Mouse (Mus musculus): ENCODE data around the gene Arid3c. TPM values are rescaled to one million over a fixed set of nuclear protein-coding genes. Genes with fewer than 3 reads are reported as not detected.
"Not testable (repeated sequence)": the region's sequence is repeated elsewhere in the genome, so short reads cannot be mapped to it uniquely, and the experiment has no call there.

Arid3c gene
- polyA plus RNA-seq, 1 experiment from 2014 or later = not detected

DNA sequence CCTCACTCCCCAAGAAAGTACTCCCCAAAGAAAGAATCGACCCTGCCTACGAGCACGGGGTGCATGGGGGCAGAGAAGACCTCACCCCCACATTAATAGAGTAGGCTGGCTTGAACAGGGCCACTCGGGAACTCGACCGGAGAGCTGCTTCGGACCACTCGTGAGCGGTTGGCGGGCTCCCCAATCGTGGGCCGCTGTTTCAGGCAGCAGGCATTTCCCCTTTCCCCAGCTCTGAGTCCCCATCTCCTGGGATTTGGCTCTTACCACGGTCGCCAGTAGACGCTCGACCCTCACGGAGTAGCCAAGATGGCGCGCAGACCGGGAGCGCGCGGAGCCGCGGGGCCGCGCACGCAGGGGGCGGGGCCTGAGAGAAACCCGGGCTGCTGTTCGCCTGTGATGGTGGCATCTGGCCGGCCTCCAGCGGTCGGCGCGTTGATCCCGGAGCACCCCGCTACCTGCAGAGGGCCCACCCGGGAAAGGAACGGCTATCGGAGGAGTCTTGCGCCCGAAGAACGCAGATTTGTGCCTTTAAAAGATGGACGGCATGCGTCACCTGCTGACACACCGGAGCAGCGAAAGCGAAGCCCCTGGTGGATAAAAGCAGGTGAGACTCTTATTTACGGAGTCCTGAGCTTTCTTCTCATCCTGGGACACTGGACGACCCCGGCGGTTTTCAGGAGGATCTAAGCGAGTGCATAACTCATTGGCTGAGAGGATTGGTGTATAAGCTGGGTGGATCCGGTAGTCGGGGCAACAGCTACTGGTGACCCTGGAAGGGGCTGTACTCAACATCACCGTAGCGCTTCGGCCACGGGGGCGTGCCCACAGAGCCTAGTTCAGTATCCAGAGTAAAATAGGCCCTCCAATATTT, 17.5 kb downstream of the Arid3c start, which contains the start of gene Rpp25l:
TSS of gene Rpp25l (minus strand) at position 338 of the 871 bp plus-strand sequence.
- under 1% methylated on average over 61 of the region's 61 CpGs for WGBS
- peak within 1 kb of the TSS; percentile 84 for H3K4me2 ChIP-seq
- H3K27me3 ChIP-seq = no peaks in the 10 kb centered on the region
- ATAC-seq (ENCODE audit: insufficient number of reproducible peaks, low FRiP score, low TSS enrichment, low read depth) = no peak
- H3K9ac ChIP-seq = peak within 1 kb of the TSS; percentile 68
- H3K4me3 ChIP-seq = peak within 1 kb of the TSS; percentile 55
- peaks cover 34% of the 10 kb centered on the region for H3K36me3 ChIP-seq
- H3K4me1 ChIP-seq = peaks cover 45% of the 10 kb centered on the region
- peak within 1 kb of the TSS; percentile 61 for H3K27ac ChIP-seq
- no peaks in the 10 kb centered on the region for H3K9me3 ChIP-seq

DNA sequence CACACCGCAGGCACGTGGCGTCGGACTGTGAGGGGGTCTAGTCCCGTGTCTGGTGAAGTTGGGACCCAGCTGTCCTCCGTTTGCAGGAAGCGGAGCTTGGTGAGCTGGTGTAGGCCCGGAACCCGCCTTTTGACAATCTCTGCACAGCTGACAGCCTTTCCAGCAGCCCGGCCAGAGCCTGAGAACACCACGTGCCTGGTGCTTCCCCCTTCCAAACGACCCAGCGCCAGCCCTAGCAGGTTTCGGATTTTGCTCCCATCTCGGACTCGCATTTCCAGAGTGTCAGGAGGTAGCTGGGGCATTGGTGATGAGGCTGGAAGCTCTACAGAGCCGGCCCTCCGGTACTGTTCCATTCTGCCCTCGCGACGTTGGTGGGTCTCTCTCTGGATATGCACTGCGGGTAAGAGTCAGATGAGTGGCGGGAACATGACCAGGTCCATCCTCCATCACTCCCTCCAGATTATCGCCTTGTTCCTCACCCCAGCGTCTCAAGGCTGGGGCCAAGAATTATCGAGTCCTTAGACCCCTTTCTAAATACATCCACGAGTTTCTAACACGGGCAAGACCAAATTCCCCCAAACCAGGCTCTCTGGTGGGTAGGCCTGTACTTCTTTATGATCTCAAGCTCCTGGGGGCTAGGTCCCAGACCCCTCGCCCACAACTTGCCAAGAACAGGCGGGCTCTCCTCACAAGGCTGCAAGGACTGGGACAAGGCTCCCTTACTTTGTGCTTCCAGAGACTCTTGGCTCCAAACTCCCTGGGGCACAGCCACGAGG, 18.3 kb downstream of the Arid3c start:
- Histone ChIP-seq H3K27me3 (peaks cover 2% of the 10 kb centered on the region), H3K4me2 (peak overlapping the region; percentile 84), H3K4me3 (peak overlapping the region; percentile 55), H3K36me3 (peaks cover 26% of the 10 kb centered on the region), H3K9me3 (no peaks in the 10 kb centered on the region), H3K4me1 (peaks cover 50% of the 10 kb centered on the region), H3K27ac (peak overlapping the region; percentile 61), H3K9ac (peak overlapping the region; percentile 68)
- WGBS = 35% methylated on average over 31 of the region's 31 CpGs
- no peak for ATAC-seq (ENCODE audit: insufficient number of reproducible peaks, low FRiP score, low TSS enrichment, low read depth)

DNA sequence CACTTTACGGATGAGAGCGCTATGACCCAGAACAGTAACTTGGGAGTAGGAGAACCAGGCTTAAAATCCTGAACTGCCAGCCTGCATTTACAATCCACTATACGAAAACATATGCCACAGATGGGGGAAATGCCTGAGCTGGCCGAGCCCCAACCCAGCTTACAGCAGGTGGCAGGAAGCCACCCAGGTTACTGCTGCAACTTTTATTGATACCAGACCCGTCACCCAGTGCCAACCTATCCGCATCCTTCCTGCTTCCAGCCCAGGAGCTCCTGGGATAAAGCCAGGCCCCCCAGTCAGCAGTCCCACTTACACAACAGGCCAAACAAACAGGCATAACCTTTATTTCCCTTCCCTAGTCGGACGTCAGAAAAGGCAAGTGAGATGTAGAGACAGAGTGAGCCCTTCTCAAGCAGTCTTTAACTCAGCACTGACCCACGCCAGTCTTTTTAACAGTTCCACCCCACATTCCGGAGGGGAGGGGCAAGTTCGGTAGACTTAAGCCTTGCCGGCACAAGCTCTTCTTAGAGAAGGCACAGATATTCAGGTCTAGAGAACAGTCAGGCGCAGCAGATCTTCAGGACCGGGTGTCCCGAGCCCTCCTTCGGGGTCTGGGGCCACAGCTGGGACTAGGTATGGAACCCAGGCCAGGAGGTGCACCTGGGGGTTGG, 19.1 kb downstream of the Arid3c start:
- peaks cover 18% of the 10 kb centered on the region for H3K36me3 ChIP-seq
- peaks cover 51% of the 10 kb centered on the region for H3K4me1 ChIP-seq
- peak overlapping the region; percentile 84 for H3K4me2 ChIP-seq
- no peaks in the 10 kb centered on the region for H3K9me3 ChIP-seq
- H3K27me3 ChIP-seq = peaks cover 10% of the 10 kb centered on the region
- peak overlapping the region; percentile 55 for H3K4me3 ChIP-seq
- H3K27ac ChIP-seq = peak overlapping the region; percentile 11; the same call in 1 of the 2 replicates
- H3K9ac ChIP-seq = peak overlapping the region; percentile 68
- 51% methylated on average over 16 of the region's 16 CpGs for WGBS
- ATAC-seq (ENCODE audit: insufficient number of reproducible peaks, low FRiP score, low TSS enrichment, low read depth) = no peak

DNA sequence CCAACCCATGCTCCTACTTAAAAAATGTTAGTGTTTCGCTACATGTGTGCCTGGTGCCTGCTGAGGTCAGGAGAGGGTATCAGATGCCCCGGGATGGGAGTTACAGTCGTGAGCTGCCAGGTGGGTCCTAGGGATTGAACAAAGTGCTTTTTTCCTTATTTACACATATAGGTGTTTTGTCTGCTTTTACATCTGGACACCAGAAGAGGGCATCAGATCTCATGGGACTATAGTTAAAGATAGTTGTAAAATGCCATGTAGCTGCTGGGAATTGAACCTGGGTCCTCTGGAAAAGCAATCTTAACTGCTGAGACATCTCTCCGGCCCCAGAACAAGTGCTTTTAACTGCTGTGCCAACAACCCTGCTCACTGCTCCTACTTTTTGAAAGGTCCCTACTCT, 20.7 kb downstream of the Arid3c start:
- Histone ChIP-seq H3K27me3 (peaks cover 25% of the 10 kb centered on the region), H3K4me3 (no peak overlapping the region), H3K4me2 (no peak overlapping the region), H3K27ac (no peak overlapping the region), H3K9me3 (no peaks in the 10 kb centered on the region), H3K9ac (no peak overlapping the region), H3K4me1 (peaks cover 54% of the 10 kb centered on the region), H3K36me3 (peaks cover 11% of the 10 kb centered on the region)
- 63% methylated on average over 4 of the region's 4 CpGs for WGBS
- no peak for ATAC-seq (ENCODE audit: insufficient number of reproducible peaks, low FRiP score, low TSS enrichment, low read depth)

DNA sequence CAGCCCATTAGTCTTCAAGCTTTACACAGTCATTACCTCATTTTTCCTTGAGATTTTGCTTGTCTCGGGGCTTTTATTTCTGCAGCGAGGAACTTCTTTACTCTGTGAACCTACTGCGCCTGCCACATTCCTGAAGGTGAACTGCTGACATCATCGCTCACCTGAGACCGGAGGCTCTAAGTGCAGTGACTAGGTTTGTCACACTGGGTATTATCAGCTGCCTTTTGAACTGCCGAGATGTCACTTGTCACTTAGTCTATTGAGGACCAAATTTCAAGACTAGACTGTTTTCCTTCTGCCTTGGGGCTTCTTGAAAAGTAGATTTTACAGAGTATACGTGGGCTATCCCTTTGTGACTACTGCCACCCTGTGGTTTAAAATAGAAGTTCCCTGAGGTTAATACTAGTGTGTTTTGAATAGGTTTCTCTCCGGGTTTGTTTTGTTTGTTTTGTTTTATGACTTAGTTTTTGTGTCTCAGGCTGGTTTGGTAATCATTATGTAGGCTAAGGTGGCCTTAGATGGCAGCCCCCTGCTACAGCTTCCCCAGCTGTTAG, 22.7 kb downstream of the Arid3c start:
- H3K4me2 ChIP-seq = no peak overlapping the region
- H3K4me1 ChIP-seq = peaks cover 51% of the 10 kb centered on the region
- H3K36me3 ChIP-seq = peaks cover 5% of the 10 kb centered on the region; the same call in 1 of the 2 replicates

DNA sequence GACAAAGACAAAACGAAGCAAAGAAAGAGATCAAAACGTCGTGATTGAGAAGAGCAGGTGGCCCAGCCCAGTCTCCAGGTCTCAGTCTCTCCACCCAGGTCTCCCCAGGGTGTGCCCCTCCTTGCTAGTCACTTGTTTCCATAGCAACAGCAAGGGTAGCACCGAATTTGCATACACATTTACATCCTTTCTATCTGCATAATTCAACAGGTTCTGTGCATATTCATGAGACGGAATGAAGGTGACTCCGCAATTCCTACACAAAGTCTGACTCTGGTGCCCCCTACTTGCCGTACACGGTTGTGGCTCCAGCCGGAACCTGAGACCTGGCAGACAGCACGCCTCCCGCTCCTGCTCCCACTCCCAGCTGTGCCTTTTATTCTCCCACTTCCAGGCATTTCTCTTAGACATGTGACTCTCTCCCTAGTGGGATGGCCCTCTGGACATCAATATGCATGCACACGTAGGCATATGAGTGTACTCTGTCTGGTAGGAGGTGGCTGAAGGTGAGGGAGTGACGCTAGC, 23.9 kb downstream of the Arid3c start:
- Histone ChIP-seq H3K4me2 (peak overlapping the region; percentile 33; the same call in 1 of the 2 replicates), H3K27me3 (peaks cover 45% of the 10 kb centered on the region), H3K4me1 (peaks cover 44% of the 10 kb centered on the region), H3K4me3 (no peak overlapping the region), H3K36me3 (peaks cover 5% of the 10 kb centered on the region; the same call in 1 of the 2 replicates), H3K9ac (no peak overlapping the region), H3K9me3 (no peaks in the 10 kb centered on the region), H3K27ac (no peak overlapping the region)
- WGBS = 2% methylated on average over 13 of the region's 13 CpGs
- ATAC-seq (ENCODE audit: insufficient number of reproducible peaks, low FRiP score, low TSS enrichment, low read depth) = 0 out of 2 replicates have a peak, but pooled peaks have one; percentile 52

More for the DNA sequence above, 22.7 kb downstream of the Arid3c start:
- Histone ChIP-seq H3K27ac (no peak overlapping the region), H3K9ac (no peak overlapping the region), H3K9me3 (no peaks in the 10 kb centered on the region), H3K4me3 (no peak overlapping the region), H3K27me3 (peaks cover 42% of the 10 kb centered on the region)
- ATAC-seq (ENCODE audit: insufficient number of reproducible peaks, low FRiP score, low TSS enrichment, low read depth) = no peak
- WGBS = 36% methylated on average over 8 of the region's 8 CpGs

DNA sequence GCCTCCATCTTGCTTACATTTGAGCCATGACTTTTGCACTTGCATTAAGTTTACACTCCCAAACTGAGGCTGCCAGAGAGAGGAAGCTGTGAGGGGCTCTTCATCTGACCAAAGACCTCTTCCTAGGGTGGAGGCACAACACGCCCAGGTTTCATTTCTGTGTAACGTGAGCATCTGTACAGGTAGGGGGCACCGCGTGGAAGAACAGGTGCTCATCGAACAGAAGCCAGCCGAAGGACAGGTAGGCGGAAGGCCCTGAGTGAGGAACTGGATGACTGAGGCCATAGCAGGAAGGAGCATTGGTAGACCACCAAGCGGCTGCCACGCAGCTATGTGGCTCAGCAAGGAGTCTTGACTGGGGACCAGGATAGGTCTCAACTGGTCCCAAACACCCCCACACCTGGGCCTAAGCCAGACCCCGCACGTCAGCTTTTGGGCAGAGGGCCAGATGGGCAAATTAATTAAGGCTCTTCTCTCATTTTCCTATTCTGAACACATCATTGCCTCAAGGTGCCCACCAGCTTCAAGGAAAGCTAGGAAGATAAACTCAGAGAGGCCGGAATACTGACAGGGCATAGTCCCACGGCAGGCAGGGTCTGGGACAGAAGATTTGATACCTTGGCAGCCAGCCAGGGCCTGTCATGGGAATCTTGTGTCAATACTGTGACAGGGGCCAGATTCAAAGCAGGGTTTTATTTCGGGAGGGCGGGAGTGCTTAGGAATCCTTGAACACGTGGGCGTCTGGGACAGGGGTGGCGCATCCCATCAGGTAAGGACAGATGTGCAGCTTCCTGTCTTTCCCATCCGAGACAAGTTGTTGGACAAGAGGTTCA, 24.8 kb downstream of the Arid3c start:
- ATAC-seq (ENCODE audit: insufficient number of reproducible peaks, low FRiP score, low TSS enrichment, low read depth) = no peak
- H3K4me3 ChIP-seq = no peak overlapping the region
- peaks cover 35% of the 10 kb centered on the region for H3K4me1 ChIP-seq
- H3K27ac ChIP-seq = no peak overlapping the region
- peaks cover 45% of the 10 kb centered on the region for H3K27me3 ChIP-seq
- H3K9ac ChIP-seq = no peak overlapping the region
- H3K36me3 ChIP-seq = peaks cover 4% of the 10 kb centered on the region; the same call in 1 of the 2 replicates
- 56% methylated on average over 19 of the region's 19 CpGs for WGBS
- H3K9me3 ChIP-seq = no peaks in the 10 kb centered on the region
- H3K4me2 ChIP-seq = no peak overlapping the region

DNA sequence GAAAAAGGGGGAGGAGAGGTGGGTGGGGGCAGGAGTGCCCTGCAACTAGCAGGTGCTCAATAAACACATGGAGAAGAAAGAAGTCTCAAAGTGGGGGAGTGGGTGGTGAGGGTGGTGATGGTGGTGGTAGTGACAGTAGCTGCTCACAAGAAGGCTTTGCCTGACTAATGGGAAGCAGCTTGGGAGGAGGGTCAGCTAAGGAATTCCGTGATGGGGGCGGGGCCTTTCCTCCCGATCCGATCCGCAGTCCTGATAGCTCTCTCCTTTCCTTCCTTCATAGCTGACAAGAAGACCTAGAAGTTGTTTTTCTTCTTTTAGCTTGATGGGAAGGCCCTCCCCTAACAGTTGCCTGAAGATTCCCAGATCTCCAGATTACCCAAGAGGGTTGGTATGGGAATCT, 26.3 kb downstream of the Arid3c start:
- H3K36me3 ChIP-seq = no peaks in the 10 kb centered on the region
- 0% methylated on average over 5 of the region's 5 CpGs for WGBS
- no peak overlapping the region for H3K4me2 ChIP-seq
- H3K4me1 ChIP-seq = peaks cover 31% of the 10 kb centered on the region
- no peak for ATAC-seq (ENCODE audit: insufficient number of reproducible peaks, low FRiP score, low TSS enrichment, low read depth)
- no peaks in the 10 kb centered on the region for H3K9me3 ChIP-seq
- H3K9ac ChIP-seq = no peak overlapping the region
- H3K27me3 ChIP-seq = peaks cover 45% of the 10 kb centered on the region
- H3K27ac ChIP-seq = no peak overlapping the region
- H3K4me3 ChIP-seq = no peak overlapping the region

DNA sequence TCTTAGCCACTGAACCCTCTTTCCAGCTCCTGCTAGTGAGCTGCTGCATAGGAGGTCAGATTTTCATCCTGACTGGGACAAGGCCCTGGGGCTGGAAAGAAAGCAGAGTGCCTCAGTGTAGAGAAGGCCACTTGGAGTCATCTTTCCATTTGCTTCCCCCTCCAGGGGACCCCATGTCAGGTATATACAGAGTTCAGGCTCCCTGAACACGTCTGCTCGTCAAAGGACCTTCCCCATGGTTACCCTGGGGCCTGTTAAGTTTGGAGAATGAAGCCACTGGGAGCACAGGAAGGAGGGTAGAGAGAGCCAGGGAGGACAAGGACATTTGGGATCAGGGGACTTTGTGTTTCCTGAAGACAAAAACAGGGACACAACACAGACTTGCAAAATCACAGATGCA, 28.7 kb downstream of the Arid3c start:
- Histone ChIP-seq H3K27me3 (peaks cover 38% of the 10 kb centered on the region), H3K4me1 (peaks cover 23% of the 10 kb centered on the region)
- H3K9ac ChIP-seq; H3K9me3 ChIP-seq; H3K36me3 ChIP-seq; H3K27ac ChIP-seq; H3K4me2 ChIP-seq; ATAC-seq (ENCODE audit: insufficient number of reproducible peaks, low FRiP score, low TSS enrichment, low read depth); H3K4me3 ChIP-seq: not testable (repeated sequence)
- 55% methylated on average over 2 of the region's 2 CpGs for WGBS

DNA sequence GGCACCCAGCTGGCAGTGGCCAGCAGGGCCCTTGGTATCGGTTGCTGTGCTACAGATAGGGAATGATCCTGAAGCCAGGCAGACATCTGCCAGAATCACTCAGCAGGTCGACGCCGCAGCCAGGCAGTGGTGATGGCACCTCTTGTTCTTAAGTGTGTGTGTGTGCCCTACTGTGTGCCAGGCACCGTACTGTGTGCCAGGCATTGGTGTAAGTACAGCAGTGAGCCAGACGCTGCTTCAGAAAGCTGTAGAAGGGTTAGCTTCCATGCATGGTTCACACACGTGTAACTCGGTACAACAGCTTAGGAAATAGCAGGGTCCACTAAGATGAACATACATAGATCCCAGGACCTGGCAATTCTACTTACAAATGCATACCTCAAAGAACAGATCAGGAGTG, 30.7 kb downstream of the Arid3c start:
- WGBS = 69% methylated on average over 4 of the region's 8 CpGs
- H3K4me2 ChIP-seq; H3K9ac ChIP-seq; H3K4me3 ChIP-seq; H3K27ac ChIP-seq; H3K4me1 ChIP-seq; ATAC-seq (ENCODE audit: insufficient number of reproducible peaks, low FRiP score, low TSS enrichment, low read depth); H3K36me3 ChIP-seq; H3K9me3 ChIP-seq: not testable (repeated sequence)
- H3K27me3 ChIP-seq = peaks cover 20% of the 10 kb centered on the region

All from limb, embryonic 15.5 days (tissue).